Mouse (Mus musculus): ENCODE results near the gene Fam184a. TPM values are rescaled to one million over a fixed set of nuclear protein-coding genes. Genes with fewer than 3 reads are reported as not detected.

Fam184a gene
- total RNA-seq (2021), result 1 to 10 TPM; 2.4 to 3.3 TPM
- long read RNA-seq, experiment 1, result 0 reads
- long read RNA-seq, experiment 2, partial matches to known transcripts, result 1 of 3 reads
- long read RNA-seq, experiment 2, other reads (novel, unspliced or antisense), result 2 of 3 reads

GRCm38 (mm10) chr10:53750955-53751652, at the start of gene Fam184a:
TSS of gene Fam184a (minus strand) at chr10:53751123.
- DNase-seq (ENCODE audit: low spot score in 2 of 2), result peak; percentile 57 to 59

DNA sequence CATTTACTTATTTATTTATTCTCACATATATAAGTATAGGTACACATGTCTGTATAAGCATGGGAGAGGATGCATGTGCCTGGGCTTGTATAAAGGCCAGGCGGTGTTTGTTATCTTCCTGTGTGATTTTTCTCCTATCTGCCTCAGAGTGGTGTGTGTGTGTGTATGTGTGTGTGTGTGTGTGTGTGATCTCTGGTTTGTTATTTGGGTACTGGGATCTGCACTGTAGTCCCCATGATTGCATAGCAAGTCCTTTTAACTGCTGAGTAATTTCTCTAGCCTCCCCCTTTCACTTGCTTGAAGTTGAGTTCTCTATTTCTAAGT, 45.3 kb upstream of the Fam184a start:
- no peak for DNase-seq (ENCODE audit: low spot score in 2 of 2)

DNA sequence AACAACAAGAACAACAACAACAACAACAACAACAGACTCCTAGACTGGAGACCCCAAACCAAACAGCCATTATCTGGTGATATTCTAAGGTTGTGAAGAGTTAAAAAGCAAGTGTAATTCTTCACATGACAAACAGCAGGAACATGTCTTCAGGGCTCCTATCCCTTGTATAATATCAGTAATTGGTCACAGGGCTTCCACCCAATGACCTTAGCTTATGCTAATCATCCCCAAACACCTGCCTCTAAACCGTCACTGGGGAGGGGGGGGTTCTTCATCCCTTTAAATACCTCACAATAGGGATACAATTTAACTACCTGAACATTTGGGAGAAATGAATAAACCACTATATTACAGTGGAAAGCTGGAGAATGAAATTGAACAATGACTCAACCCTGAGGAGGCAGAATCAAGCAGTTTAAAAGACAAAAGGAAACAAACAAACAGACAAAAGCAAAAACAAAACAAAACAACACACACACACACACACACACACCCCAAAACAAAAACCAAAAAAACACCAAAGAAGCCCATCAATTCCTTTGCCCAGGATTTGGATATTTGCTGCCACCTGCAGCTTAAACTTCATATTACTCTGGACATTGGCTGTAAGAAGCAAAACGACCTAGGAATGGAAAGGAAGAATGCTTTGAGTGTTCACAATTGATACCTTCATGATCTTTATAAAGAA, 44.8 kb upstream of the Fam184a start:
- DNase-seq (ENCODE audit: low spot score in 2 of 2), result no peak

DNA sequence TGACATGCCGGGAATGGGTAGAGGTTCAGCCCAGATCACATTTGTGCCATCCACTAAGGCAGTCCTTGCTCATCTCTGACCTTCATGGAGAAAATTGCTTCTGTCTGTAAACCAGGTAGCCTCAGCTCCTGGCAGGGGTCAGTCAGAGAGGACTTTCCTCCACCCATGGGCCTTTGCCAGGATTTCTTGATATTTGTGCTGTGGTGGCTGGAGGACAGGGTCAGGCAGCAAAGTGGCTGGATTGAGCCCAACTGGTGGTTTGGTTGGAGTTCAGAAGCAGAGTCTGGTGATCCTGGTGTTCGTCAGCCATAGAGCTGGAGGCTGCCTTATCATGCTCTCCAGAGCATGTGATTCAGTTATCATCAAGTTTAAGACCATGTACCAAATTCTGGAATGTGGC, 40.4 kb upstream of the Fam184a start:
- no peak for DNase-seq (ENCODE audit: low spot score in 2 of 2)

DNA sequence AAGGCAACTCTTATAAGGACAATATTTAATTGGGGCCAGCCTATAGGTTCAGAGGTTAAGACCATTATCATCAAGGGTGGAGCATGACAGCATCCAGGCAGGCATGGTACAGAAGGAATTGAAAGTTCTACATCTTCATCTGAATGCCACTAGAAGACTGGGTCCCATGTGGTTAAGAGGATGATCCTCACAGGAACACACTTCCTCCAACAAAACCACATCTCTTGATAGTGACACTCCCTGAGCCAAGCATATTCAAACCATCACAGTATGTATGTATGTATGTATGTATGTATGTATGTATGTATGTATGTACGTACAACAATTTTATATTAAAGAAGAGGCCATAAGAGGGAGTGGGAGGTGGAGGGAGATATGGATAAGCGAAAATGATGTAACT, 25.7 kb upstream of the Fam184a start:
- DNase-seq (ENCODE audit: low spot score in 2 of 2), result no peak

DNA sequence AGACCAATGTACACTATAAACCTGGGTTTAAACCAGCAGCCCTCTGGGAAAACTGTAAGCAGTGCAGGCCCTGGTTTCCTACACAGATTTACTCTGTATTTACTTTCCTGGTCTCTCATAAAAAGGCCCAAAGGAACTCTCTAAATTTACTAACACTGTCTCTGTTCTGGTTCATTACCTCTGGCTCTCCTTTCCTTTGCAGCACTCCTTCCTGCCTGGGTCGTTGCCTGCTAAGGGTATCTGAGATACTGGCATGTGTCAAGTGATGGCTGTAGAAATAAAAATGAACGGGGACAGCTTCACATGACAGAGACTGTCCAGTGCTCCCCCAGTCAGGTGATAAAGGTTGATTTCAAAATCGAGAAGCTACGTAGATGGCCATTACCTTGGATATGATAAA, 21.8 kb upstream of the Fam184a start:
- no peak for DNase-seq (ENCODE audit: low spot score in 2 of 2)

DNA sequence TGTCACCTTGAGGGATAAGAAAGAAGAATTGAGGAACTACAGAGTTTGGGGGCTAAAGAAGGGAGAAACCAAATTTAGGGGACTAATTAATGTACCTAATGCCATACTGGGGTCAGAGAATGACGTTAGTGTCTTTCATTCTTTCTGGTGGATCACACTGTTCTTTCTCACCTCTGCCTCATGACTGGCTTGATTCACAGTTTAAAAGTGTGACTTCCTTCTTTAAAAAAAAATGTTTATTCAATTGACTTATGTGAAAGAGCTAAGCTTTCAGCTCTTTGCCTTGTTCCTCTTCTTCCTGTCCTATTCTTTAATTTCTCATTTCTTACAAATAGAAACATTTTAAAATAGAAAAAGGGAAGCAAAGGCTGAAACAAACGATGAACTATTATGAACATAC, 20.6 kb upstream of the Fam184a start:
- no peak for DNase-seq (ENCODE audit: low spot score in 2 of 2)

- DNase-seq (ENCODE audit: low spot score in 2 of 2), result no peak
Observed at GRCm38 (mm10) chr10:53768745-53769144, 17.8 kb upstream of the Fam184a start.

GRCm38 (mm10) chr10:53765471-53765870, 14.5 kb upstream of the Fam184a start:
- DNase-seq (ENCODE audit: low spot score in 2 of 2), result no peak

- no peak for DNase-seq (ENCODE audit: low spot score in 2 of 2)
Observed at GRCm38 (mm10) chr10:53752723-53753122, 1.8 kb upstream of the Fam184a start.

GRCm38 (mm10) chr10:53750275-53750954, 508 bp downstream of the Fam184a start:
- DNase-seq (ENCODE audit: low spot score in 2 of 2), result peak in 1 of 2 experiments; percentile 6

GRCm38 (mm10) chr10:53746039-53746438, 4.9 kb downstream of the Fam184a start:
- DNase-seq (ENCODE audit: low spot score in 2 of 2), result no peak

- DNase-seq (ENCODE audit: low spot score in 2 of 2), result no peak
Observed at GRCm38 (mm10) chr10:53742961-53743360, 8.0 kb downstream of the Fam184a start.

- DNase-seq (ENCODE audit: low spot score in 2 of 2), result no peak
Observed at GRCm38 (mm10) chr10:53740014-53740413, 10.9 kb downstream of the Fam184a start.

DNA sequence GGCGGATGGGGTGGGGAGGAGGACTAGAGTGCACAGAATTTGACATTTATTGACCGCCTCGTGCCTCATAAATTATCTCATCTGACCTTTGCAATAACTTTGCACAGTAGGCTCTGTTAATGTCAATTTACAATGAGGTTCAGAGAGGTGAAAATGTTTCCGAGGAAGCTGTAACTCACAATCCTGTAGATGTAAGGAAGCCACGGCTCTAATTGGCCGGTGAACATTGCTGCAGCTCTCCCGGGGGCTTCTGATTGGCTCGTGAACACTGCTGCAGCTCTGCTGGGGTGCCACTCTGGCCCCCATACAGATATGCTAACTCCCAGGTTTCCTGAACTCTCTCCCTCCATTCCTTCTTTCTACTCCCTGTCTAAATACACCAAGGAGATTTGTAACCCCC, 12.1 kb downstream of the Fam184a start:
- no peak for DNase-seq (ENCODE audit: low spot score in 2 of 2)

GRCm38 (mm10) chr10:53735201-53735865, 15.6 kb downstream of the Fam184a start:
- DNase-seq (ENCODE audit: low spot score in 2 of 2), result no peak

DNA sequence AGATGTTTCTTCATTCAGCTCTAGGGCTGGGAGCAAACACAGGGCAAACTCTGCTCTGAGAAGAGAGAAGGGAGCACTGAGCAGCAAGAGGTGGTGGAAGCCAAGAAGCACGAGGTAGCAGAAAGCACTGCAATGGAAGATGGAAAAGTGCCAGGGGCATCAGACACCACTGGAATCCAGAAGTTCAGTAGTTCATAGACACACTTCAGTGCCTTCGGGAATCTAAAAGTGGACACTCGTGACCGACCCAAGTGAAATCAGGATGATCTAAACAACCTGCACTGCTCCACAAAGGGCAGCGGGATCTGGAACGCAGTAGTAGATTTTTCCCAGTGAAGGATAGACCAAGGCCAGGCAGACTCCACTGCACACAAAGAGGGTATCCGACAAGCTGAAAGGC, 18.6 kb downstream of the Fam184a start:
- no peak for DNase-seq (ENCODE audit: low spot score in 2 of 2)

- no peak for DNase-seq (ENCODE audit: low spot score in 2 of 2)
Observed at GRCm38 (mm10) chr10:53728883-53729282, 22.0 kb downstream of the Fam184a start.

DNA sequence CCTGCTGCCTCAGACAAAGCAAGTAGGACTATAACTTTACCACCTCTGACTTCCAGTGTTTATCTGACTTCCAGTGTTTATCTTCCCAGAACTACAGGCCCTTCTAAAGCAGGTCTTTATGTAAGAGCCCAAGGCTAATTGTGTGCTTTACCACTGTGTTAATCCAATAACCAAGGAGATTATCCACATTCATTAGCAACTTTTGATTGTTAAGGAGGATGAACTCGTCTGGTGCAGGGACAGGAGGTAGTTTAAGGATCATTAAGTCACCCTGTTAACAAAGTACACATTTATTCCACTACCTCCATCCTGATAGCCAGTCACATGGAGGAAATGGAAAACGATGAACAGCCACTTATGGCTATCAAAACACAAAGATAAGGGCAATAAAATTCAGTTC, 25.6 kb downstream of the Fam184a start:
- DNase-seq (ENCODE audit: low spot score in 2 of 2), result no peak

DNA sequence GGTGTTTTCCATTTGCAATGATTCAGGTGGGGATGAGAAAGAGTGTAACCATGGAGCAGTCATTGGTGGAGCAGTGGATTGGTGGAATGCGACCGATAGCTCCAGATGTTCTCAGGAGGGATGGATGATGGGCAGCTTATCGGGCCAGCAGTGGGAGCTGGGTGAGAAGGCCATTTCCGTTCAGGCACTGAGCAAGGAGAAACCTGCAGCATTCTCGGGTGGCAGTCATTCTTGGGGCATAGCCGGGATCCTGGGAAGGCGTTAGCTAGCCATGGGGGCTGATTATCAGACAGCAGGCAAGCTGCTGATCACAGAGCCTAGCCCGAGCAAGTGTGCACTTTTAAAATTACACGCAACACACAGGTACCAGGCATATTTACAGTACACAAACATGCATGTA, 46.4 kb downstream of the Fam184a start:
- DNase-seq (ENCODE audit: low spot score in 2 of 2), result no peak

DNA sequence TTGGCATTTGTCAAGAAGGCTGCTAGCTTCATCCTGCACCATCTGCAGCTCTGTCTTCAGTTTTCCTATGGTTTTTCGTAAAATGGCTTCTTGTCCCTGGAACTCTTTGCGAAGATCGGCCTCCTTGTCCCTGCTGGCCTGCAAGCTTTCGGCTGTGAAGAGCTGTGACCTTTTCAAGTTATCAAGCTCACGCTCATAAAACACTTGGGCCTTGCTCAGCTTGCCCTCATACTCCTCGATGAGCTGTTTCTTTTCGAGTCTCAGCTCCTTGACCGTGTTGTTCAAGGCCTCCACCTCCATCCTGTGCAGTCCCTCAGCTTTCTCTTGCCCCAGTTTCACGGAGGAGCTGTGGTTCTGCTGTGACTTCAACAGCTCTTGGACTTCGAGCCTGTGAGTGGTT, 52.4 kb downstream of the Fam184a start:
- DNase-seq (ENCODE audit: low spot score in 2 of 2), result no peak

DNA sequence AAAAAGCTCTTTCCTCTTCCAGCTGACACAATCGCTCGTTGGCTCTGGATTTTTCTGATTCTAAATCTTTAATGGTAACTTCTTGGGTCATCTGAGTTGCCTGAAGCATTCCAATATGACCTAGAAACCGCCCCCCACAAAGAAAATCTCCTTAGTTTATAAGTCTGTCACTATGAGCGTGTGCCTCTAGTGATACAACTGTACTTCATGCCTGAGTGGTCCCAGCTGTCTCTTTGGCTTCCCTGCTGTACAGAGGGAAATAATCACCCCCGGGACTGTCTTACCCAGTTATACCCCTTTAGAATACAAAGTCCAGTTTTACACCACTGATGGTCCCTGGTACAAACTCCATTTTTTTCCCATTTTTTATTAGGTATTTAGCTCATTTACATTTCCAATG, 56.2 kb downstream of the Fam184a start:
- DNase-seq (ENCODE audit: low spot score in 2 of 2), result no peak

Measured in adrenal gland, adult 18-20 months (tissue).